Mouse (Mus musculus): ENCODE data around the gene Kmt2e.

- TF ChIP-seq CTCF (conservative IDR thresholded peaks at IDR 0.05; ENCODE audit: insufficient read depth, insufficient read length, low read depth, low read length) (no peak), POLR2A (IDR thresholded peaks at IDR 0.05; ENCODE audit: low read depth, low read length) (no peak)
These were observed 30.0 kb downstream of the Kmt2e start for GRCm38 (mm10) chr5:23464247-23464646.
